Mouse (Mus musculus) thymus, adult 2 months (tissue): ENCODE measurements at regions not wholly inside any gene's neighbourhood (a gene's known extent, or its start where the extent isn't known, plus 50 kb on each side); places are given as distances from the start of the nearest gene placed in this dataset.

Source experiments
- CTCF ChIP-seq: fragments of 200-500 bp; IDR thresholded peaks from 2 replicates; pipeline ENCODE4 v1.5.1; 2012; ENCODE audit warnings: mild to moderate bottlenecking, control low read depth, low read length, moderate library complexity, borderline replicate concordance; ENCODE audit not compliant: control insufficient read depth, poor library complexity, insufficient read depth; ENCODE audit errors: extremely low read depth
- POLR2A ChIP-seq: fragments of 200-500 bp; IDR thresholded peaks from 2 replicates; pipeline ENCODE4 v1.6.1; 2012; ENCODE audit warnings: mild to moderate bottlenecking, low read length, control low read depth, moderate library complexity; ENCODE audit not compliant: control insufficient read depth, poor library complexity, insufficient read depth; ENCODE audit errors: extremely low read depth

DNA sequence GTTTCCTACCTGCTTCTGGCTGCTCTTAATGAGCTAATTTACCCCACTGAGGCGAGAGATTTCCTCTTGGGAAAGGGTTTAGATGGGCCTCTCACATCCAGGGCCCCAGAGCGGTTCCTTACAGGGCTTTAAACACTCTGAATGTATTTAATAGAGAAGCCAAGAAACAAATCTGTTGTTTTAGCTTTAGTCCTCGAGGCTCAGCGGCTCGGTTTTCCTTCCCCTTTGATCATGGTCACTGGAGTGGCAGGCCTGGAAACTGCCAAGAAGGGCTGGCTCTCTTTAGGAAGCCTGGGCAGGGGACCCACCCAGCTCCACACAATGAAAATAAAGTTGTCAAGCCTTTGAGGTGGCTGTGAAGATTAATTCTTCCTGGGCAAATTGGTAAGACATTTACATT lies 127.5 kb upstream of the Jag1 start:
- TF ChIP-seq CTCF (no peak), POLR2A (no peak)
